Mouse (Mus musculus) spleen, adult 2 months (tissue): Measurements from ENCODE around the gene Ahcyl1.

Source experiments
- CTCF ChIP-seq: fragments of 200-500 bp; IDR thresholded peaks from 2 replicates; pipeline ENCODE4 v1.5.1; 2011; ENCODE audit warnings: mild to moderate bottlenecking, inconsistent platforms; ENCODE audit not compliant: insufficient read depth, insufficient read length, insufficient replicate concordance; ENCODE audit errors: extremely low read depth
- POLR2A ChIP-seq: fragments of 200-500 bp; IDR thresholded peaks from 2 replicates; pipeline ENCODE4 v1.6.1; 2011; ENCODE audit warnings: low read depth, low read length, inconsistent platforms

DNA sequence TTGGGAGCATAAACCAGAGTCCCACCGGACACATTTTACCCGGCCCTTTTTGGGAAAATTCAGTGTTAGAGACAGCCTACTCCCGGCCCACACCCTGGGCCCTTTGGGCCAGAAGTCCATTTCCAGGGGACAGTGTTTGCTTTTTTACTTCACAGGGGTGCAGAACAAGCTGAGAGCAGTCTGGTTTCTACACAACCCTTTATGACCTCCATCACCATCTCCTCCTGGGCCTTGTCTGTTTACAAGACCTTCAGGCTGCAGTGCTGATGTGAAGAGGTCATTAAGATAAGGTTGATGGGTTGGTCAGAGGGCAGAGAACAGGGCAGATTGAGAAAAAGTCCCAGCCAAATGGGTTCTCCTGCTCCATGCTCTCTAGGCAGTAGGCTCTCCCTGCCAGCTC, 550 bp upstream of the Ahcyl1 start:
- TF ChIP-seq POLR2A, result no peak
- no peak for TF ChIP-seq CTCF
